Mouse (Mus musculus) MEL (cell line): Measurements from ENCODE around the gene Hs3st1. TPM values are rescaled to one million over a fixed set of nuclear protein-coding genes. Genes with fewer than 3 reads are reported as not detected.

Experiments
- DNase-seq: peaks from one replicate; pipeline ENCODE4 v3.0.0; 2011; ENCODE audit warnings: low read depth, low spot score
- H3K27ac ChIP-seq: 2 replicates; pipeline ENCODE4 v1.5.1; 2012; ENCODE audit warnings: low read depth, mild to moderate bottlenecking, control low read depth, low read length, moderate library complexity; ENCODE audit not compliant: control insufficient read depth
- H3K27me3 ChIP-seq, 2 experiments: fragments of 150-350 bp in 1 of 2; sonication (generic) in 1 of 2; 2 replicates each; pipeline ENCODE4 v1.6.1; 2012; ENCODE audit warnings: low read length in 2 of 2, mild to moderate bottlenecking in 2 of 2, improper control_type of control experiment in 1 of 2, moderate library complexity in 1 of 2; ENCODE audit not compliant: insufficient read depth in 2 of 2, control insufficient read depth in 1 of 2
- H3K36me3 ChIP-seq, 2 experiments: 2 replicates each; pipeline ENCODE4 v1.6.1; 2012 to 2014; ENCODE audit warnings: low read length in 2 of 2, improper control_type of control experiment in 1 of 2, inconsistent platforms in 1 of 2, mild to moderate bottlenecking in 1 of 2; ENCODE audit not compliant: insufficient read depth in 2 of 2, control insufficient read depth in 1 of 2
- H3K4me1 ChIP-seq, 2 experiments: fragments of 150-350 bp in 1 of 2; sonication (generic) in 1 of 2; 2 replicates each; pipeline ENCODE4 v1.6.1; 2012; ENCODE audit warnings: low read length in 2 of 2, improper control_type of control experiment in 1 of 2, mild to moderate bottlenecking in 1 of 2; ENCODE audit not compliant: insufficient read depth in 2 of 2, control insufficient read depth in 1 of 2
- H3K4me3 ChIP-seq, 2 experiments: fragments of 150-350 bp in 1 of 2; sonication (generic) in 1 of 2; 2 replicates each; pipeline ENCODE4 v1.5.1; 2012; ENCODE audit warnings: low read depth in 2 of 2, low read length in 2 of 2, mild to moderate bottlenecking in 2 of 2, moderate library complexity in 2 of 2, control low read depth in 1 of 2, improper control_type of control experiment in 1 of 2; ENCODE audit not compliant: control insufficient read depth in 1 of 2, insufficient read depth in 1 of 2
- H3K79me2 ChIP-seq: 2 replicates; pipeline ENCODE4 v1.6.1; 2012; ENCODE audit warnings: mild to moderate bottlenecking, low read length, moderate library complexity; ENCODE audit not compliant: control insufficient read depth, poor library complexity, insufficient read depth
- H3K9ac ChIP-seq: 2 replicates; pipeline ENCODE4 v1.6.1; 2012; ENCODE audit warnings: low read depth, mild to moderate bottlenecking, control low read depth, low read length, moderate library complexity; ENCODE audit not compliant: control insufficient read depth, poor library complexity, severe bottlenecking
- H3K9me3 ChIP-seq: fragments of 150-350 bp; sonication (generic); replicated peaks from 2 replicates; pipeline ENCODE4 v1.6.1; 2012; ENCODE audit warnings: mild to moderate bottlenecking, low read length, improper control_type of control experiment, moderate library complexity; ENCODE audit not compliant: insufficient read depth
- CHD1 ChIP-seq: IDR thresholded peaks from 2 replicates; pipeline ENCODE4 v1.6.1; 2012; ENCODE audit warnings: low read depth, mild to moderate bottlenecking, inconsistent platforms, low read length, improper control_type of control experiment
- CHD2 ChIP-seq: IDR thresholded peaks from 2 replicates; pipeline ENCODE4 v1.6.1; 2011; ENCODE audit warnings: low read length, improper control_type of control experiment
- CTCF ChIP-seq, 3 experiments: IDR thresholded peaks in 2 of 3; conservative IDR thresholded peaks in 1 of 3; 2 replicates each; pipeline ENCODE4 v1.5.1; 2011 to 2012; ENCODE audit warnings: low read length in 3 of 3, low read depth in 2 of 3, mild to moderate bottlenecking in 2 of 3, improper control_type of control experiment in 1 of 3, inconsistent platforms in 1 of 3, mixed read lengths in 1 of 3, moderate library complexity in 1 of 3; ENCODE audit not compliant: control insufficient read depth in 1 of 3, insufficient read depth in 1 of 3, poor library complexity in 1 of 3, severe bottlenecking in 1 of 3
- ELF1 ChIP-seq: IDR thresholded peaks from 2 replicates; pipeline ENCODE4 v1.6.1; 2014; ENCODE audit warnings: low read depth, mild to moderate bottlenecking, inconsistent platforms, low read length, improper control_type of control experiment, moderate library complexity
- ETS1 ChIP-seq: IDR thresholded peaks from 2 replicates; pipeline ENCODE4 v1.6.1; 2012; ENCODE audit warnings: low read depth, mild to moderate bottlenecking, inconsistent platforms, low read length, improper control_type of control experiment, moderate library complexity
- GABPA ChIP-seq: IDR thresholded peaks from 2 replicates; pipeline ENCODE4 v1.6.1; 2012; ENCODE audit warnings: low read depth, mild to moderate bottlenecking, inconsistent platforms, low read length, improper control_type of control experiment, moderate library complexity
- HCFC1 ChIP-seq: IDR thresholded peaks from 2 replicates; pipeline ENCODE4 v1.6.1; 2012; ENCODE audit warnings: low read depth, mild to moderate bottlenecking, inconsistent platforms, low read length, improper control_type of control experiment, moderate library complexity
- JUND ChIP-seq: IDR thresholded peaks from 2 replicates; pipeline ENCODE4 v1.6.1; 2011; ENCODE audit warnings: low read depth, mild to moderate bottlenecking, improper control_type of control experiment, low read length
- KAT2A ChIP-seq: conservative IDR thresholded peaks from 2 replicates; pipeline ENCODE4 v1.6.1; 2012; ENCODE audit warnings: low read depth, low read length, improper control_type of control experiment, inconsistent platforms
- MAX ChIP-seq: IDR thresholded peaks from 2 replicates; pipeline ENCODE4 v1.6.1; 2011; ENCODE audit warnings: low read length, improper control_type of control experiment
- MAZ ChIP-seq: IDR thresholded peaks from 2 replicates; pipeline ENCODE4 v1.6.1; 2012; ENCODE audit warnings: low read depth, mild to moderate bottlenecking, inconsistent platforms, low read length, improper control_type of control experiment
- MEF2A ChIP-seq: IDR thresholded peaks from 2 replicates; pipeline ENCODE4 v1.6.1; 2014; ENCODE audit warnings: low read depth, mild to moderate bottlenecking, inconsistent platforms, low read length, improper control_type of control experiment; ENCODE audit not compliant: poor library complexity, insufficient replicate concordance, severe bottlenecking; ENCODE audit errors: extremely low read depth
- MXI1 ChIP-seq: IDR thresholded peaks from 2 replicates; pipeline ENCODE4 v1.6.1; 2011; ENCODE audit warnings: mild to moderate bottlenecking, low read depth, low read length, improper control_type of control experiment
- MYB ChIP-seq: IDR thresholded peaks from 2 replicates; pipeline ENCODE4 v1.6.1; 2011; ENCODE audit warnings: mild to moderate bottlenecking, low read depth, low read length, improper control_type of control experiment
- MYC ChIP-seq: IDR thresholded peaks from 2 replicates; pipeline ENCODE4 v1.6.1; 2011; ENCODE audit warnings: low read depth, mild to moderate bottlenecking, low read length, improper control_type of control experiment, moderate library complexity
- NRF1 ChIP-seq: IDR thresholded peaks from 2 replicates; pipeline ENCODE4 v1.6.1; 2014; ENCODE audit warnings: low read depth, mild to moderate bottlenecking, inconsistent platforms, low read length, improper control_type of control experiment, moderate library complexity; ENCODE audit not compliant: poor library complexity, insufficient read depth, severe bottlenecking
- POLR2A ChIP-seq, 2 experiments: IDR thresholded peaks; 2 replicates each; pipeline ENCODE4 v1.6.1; 2011 to 2012; ENCODE audit warnings: low read length in 2 of 2, mild to moderate bottlenecking in 2 of 2, control low read depth in 1 of 2, improper control_type of control experiment in 1 of 2, low read depth in 1 of 2, moderate library complexity in 1 of 2; ENCODE audit not compliant: control insufficient read depth in 1 of 2, insufficient read depth in 1 of 2, poor library complexity in 1 of 2
- POLR2AphosphoS5 ChIP-seq: IDR thresholded peaks from 2 replicates; pipeline ENCODE4 v1.6.1; 2012; ENCODE audit warnings: low read depth, borderline replicate concordance, mild to moderate bottlenecking, inconsistent platforms, low read length, moderate library complexity, mixed read lengths
- RAD21 ChIP-seq: IDR thresholded peaks from 2 replicates; pipeline ENCODE4 v1.6.1; 2011; ENCODE audit warnings: mild to moderate bottlenecking, low read depth, low read length, improper control_type of control experiment
- SIN3A ChIP-seq: IDR thresholded peaks from 2 replicates; pipeline ENCODE4 v1.6.1; 2012; ENCODE audit warnings: low read length, improper control_type of control experiment, inconsistent platforms
- SMC3 ChIP-seq: IDR thresholded peaks from 2 replicates; pipeline ENCODE4 v1.6.1; 2011; ENCODE audit warnings: low read depth, low read length, improper control_type of control experiment
- TAL1 ChIP-seq: IDR thresholded peaks from 2 replicates; pipeline ENCODE4 v1.6.1; 2012; ENCODE audit warnings: mild to moderate bottlenecking, inconsistent platforms, low read length, moderate library complexity, mixed read lengths
- USF1 ChIP-seq: IDR thresholded peaks from 2 replicates; pipeline ENCODE4 v1.6.1; 2014; ENCODE audit warnings: low read depth, mild to moderate bottlenecking, inconsistent platforms, low read length, improper control_type of control experiment, moderate library complexity
- ZKSCAN1 ChIP-seq: IDR thresholded peaks from 2 replicates; pipeline ENCODE4 v1.6.1; 2012; ENCODE audit warnings: low read depth, mild to moderate bottlenecking, inconsistent platforms, low read length, improper control_type of control experiment, moderate library complexity
- polyA plus RNA-seq, 2 experiments: library from polyadenylated mRNA; stranded (reverse) in 1 of 2; unstranded in 1 of 2; fragments of >175 nt in 1 of 2; fragments of >200 nt in 1 of 2; gene quantifications; 2 replicates each; pipeline versions ENCODE4 v1.2.1 to v1.2.4; 2012; ENCODE audit warnings: low replicate concordance in 2 of 2, low read depth in 1 of 2; ENCODE audit not compliant: insufficient read length in 2 of 2, insufficient read depth in 1 of 2, missing spikeins in 1 of 2
- total RNA-seq: library from RNA; depleted of rRNA; stranded (reverse); fragments of 300-350 nt; gene quantifications from 2 replicates; pipeline ENCODE4 v1.2.3, GENCODE M21; 2012

Gene Hs3st1
- total and polyA plus RNA-seq, 3 experiments = not detected

GRCm38 (mm10) chr5:39736843-39737242 is 18.4 kb downstream of the Hs3st1 start:
- no peaks in the 10 kb centered on the region for H3K27me3 ChIP-seq
- no peak overlapping the region for H3K4me3 ChIP-seq
- no peaks in the 10 kb centered on the region for H3K36me3 ChIP-seq
- H3K9ac ChIP-seq = no peak overlapping the region
- H3K9me3 ChIP-seq = no peaks in the 10 kb centered on the region
- TF ChIP-seq MAX (no peak), USF1 (no peak), MXI1 (no peak), SMC3 (no peak), CTCF (IDR thresholded peaks at IDR 0.05 in 2 of 3, conservative IDR thresholded peaks at IDR 0.05 in 1 of 3; ENCODE audit: control insufficient read depth in 1 of 3, insufficient read depth in 1 of 3, low read depth in 2 of 3, low read length in 3 of 3, poor library complexity in 1 of 3, severe bottlenecking in 1 of 3) (no peak), MYB (no peak), POLR2A (IDR thresholded peaks at IDR 0.05; ENCODE audit: control insufficient read depth in 1 of 2, insufficient read depth in 1 of 2, low read depth in 1 of 2, low read length in 2 of 2, poor library complexity in 1 of 2) (no peak), HCFC1 (no peak), GABPA (no peak), MEF2A (no peak), SIN3A (no peak), POLR2AphosphoS5 (no peak), KAT2A (no peak), JUND (no peak), TAL1 (no peak), MYC (no peak), CHD1 (no peak), ELF1 (no peak)
- no peaks in the 10 kb centered on the region for H3K79me2 ChIP-seq
- DNase-seq = no peak
- H3K27ac ChIP-seq = no peak overlapping the region
- no peaks in the 10 kb centered on the region for H3K4me1 ChIP-seq

- no peak overlapping the region for H3K9ac ChIP-seq
- no peak for DNase-seq
- H3K27me3 ChIP-seq = no peaks in the 10 kb centered on the region
- no peaks in the 10 kb centered on the region for H3K9me3 ChIP-seq
- TF ChIP-seq MAZ (no peak), GABPA (no peak), NRF1 (no peak), JUND (no peak), POLR2A (IDR thresholded peaks at IDR 0.05; ENCODE audit: control insufficient read depth in 1 of 2, insufficient read depth in 1 of 2, low read depth in 1 of 2, low read length in 2 of 2, poor library complexity in 1 of 2) (no peak), RAD21 (no peak), ETS1 (no peak), ZKSCAN1 (no peak), CHD2 (no peak), ELF1 (no peak)
- H3K79me2 ChIP-seq = no peaks in the 10 kb centered on the region
- H3K27ac ChIP-seq = no peak overlapping the region
- no peaks in the 10 kb centered on the region for H3K36me3 ChIP-seq
- H3K4me3 ChIP-seq = no peak overlapping the region
- no peaks in the 10 kb centered on the region for H3K4me1 ChIP-seq
Measured at GRCm38 (mm10) chr5:39733750-39734443, 21.4 kb downstream of the Hs3st1 start.
